Mouse (Mus musculus) macrophage (primary cell): ENCODE results near the gene Scgb2b3. TPM values are rescaled to one million over a fixed set of nuclear protein-coding genes. Genes with fewer than 3 reads are reported as not detected.

Experiments
- H3K27ac ChIP-seq: fragments of 350-480 bp; formaldehyde crosslinking; 2 replicates; pipeline ENCODE4 v1.9.0; 2021
- H3K36me3 ChIP-seq: fragments of 350-480 bp; formaldehyde crosslinking; 2 replicates; pipeline ENCODE4 v1.9.0; 2021; ENCODE audit errors: inconsistent target
- H3K4me3 ChIP-seq: fragments of 350-480 bp; formaldehyde crosslinking; 2 replicates; pipeline ENCODE4 v1.9.0; 2021; ENCODE audit errors: inconsistent target
- H3K79me2 ChIP-seq: fragments of 350-480 bp; formaldehyde crosslinking; 2 replicates; pipeline ENCODE4 v1.9.0; 2021; ENCODE audit errors: inconsistent target
- WGBS: methylation state at CpG from one replicate; pipeline ENCODE4 v1.1.7; 2026; ENCODE audit warnings: inconsistent platforms; ENCODE audit not compliant: missing documents; 5-methylcytosine and 5-hydroxymethylcytosine counted together
- polyA plus RNA-seq: library from polyadenylated mRNA; stranded (reverse); fragments of 250-400 nt; gene quantifications from 3 replicates; pipeline ENCODE4 v1.2.4, GENCODE M21; 2018; ENCODE audit warnings: inconsistent platforms
- total RNA-seq, 78 experiments: library from RNA; depleted of rRNA; stranded (reverse); fragments of 250-400 nt; gene quantifications; 1 replicate in 9 of 78; 2 replicates in 24 of 78; 3 replicates in 43 of 78; 4 replicates in 2 of 78; pipeline ENCODE4 v1.2.4; 2018; ENCODE audit warnings: inconsistent platforms in 56 of 78

The Scgb2b3 gene
- total RNA-seq (2018; cell fraction: chromatin; rRNA removed) = not detected
- not detected for total RNA-seq (2018; cell fraction: cytosol; rRNA removed)
- not detected for total RNA-seq (2018; cell fraction: nucleus; rRNA removed)
- not detected in 3 replicates for polyA plus RNA-seq

DNA sequence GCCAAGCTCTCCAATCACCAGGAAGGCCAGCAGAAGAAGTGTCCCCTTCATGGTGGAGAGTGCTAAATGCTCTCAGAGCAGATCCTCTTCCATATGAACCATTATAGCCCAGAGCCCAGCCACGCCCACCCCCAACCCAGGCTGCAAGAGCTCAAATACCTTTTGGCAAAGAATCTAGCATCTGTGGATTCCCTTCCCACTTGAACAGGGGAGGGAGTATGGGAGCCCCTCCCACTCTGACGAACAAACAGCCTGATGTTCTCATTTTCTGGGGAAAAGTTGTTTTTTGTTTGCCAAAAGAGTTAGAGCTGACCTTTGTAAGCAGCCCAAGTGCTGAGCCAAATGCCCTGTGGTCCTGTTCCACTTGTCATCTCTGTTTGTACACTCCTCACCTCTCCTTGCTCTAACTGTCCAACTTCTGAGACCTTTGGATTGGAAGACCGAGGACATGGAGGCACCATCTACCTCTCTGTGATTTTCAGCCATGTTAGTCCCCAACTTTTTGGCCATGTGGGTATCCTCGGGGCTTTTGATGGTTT lies at the start of gene Scgb2b3:
Gene Scgb2b3 (minus strand): TSS at position 51 of the 539 bp plus-strand sequence.
- H3K36me3 ChIP-seq = no peaks in the 10 kb centered on the region
- 70% methylated on average over 4 of the region's 4 CpGs for WGBS
- no peak within 1 kb of the TSS for H3K4me3 ChIP-seq
- no peak within 1 kb of the TSS for H3K27ac ChIP-seq
- no peaks in the 10 kb centered on the region for H3K79me2 ChIP-seq

- Histone ChIP-seq H3K36me3 (no peaks in the 10 kb centered on the region), H3K79me2 (no peaks in the 10 kb centered on the region), H3K27ac (no peak within 1 kb of the TSS), H3K4me3 (no peak within 1 kb of the TSS)
- WGBS = 83% methylated on average over 3 of the region's 3 CpGs
Observed at GRCm38 (mm10) chr7:31375292-31375691, 13.4 kb upstream of the Scgb2b3 start, which contains the start of gene Scgb1b3. TSS of gene Scgb1b3 (plus strand) at chr7:31375592.

Other genes with a start within 250 kb of the Scgb2b3 start
- 0.36 to 5.0 TPM (median 0.59 TPM) in 3 replicates for gene Hpn, start 246.8 kb downstream of the Scgb2b3 start, polyA plus RNA-seq
- gene Scn1b, start 235.1 kb downstream of the Scgb2b3 start, polyA plus RNA-seq = 6.4 to 26.6 TPM (median 13.9 TPM) in 3 replicates
- 30.4 to 56.1 TPM (median 32.6 TPM) in 3 replicates for gene Gramd1a, start 206.2 kb downstream of the Scgb2b3 start, polyA plus RNA-seq
- gene Scgb2b2, start 71.6 kb downstream of the Scgb2b3 start, polyA plus RNA-seq = not detected in 3 replicates
- not detected in 3 replicates for gene Scgb1b2, start 70.3 kb downstream of the Scgb2b3 start, polyA plus RNA-seq
- not detected in 3 replicates for gene Scgb1b3, start 13.5 kb upstream of the Scgb2b3 start, polyA plus RNA-seq